Mouse (Mus musculus) neural tube, embryonic 11.5 days (tissue): ENCODE data around the gene Ctsa. TPM values are rescaled to one million over a fixed set of nuclear protein-coding genes. Genes with fewer than 3 reads are reported as not detected.
"Not testable (repeated sequence)": the region's sequence is repeated elsewhere in the genome, so short reads cannot be mapped to it uniquely, and the experiment has no call there.

ENCODE experiments used
- ATAC-seq: fragments of 200-750 bp; cut with Nextera tagmentation; 2 replicates; pipeline ENCODE4 v1.8.0; 2017; ENCODE audit warnings: moderate number of reproducible peaks, mild to moderate bottlenecking, moderate TSS enrichment, moderate library complexity; ENCODE audit not compliant: insufficient read depth, low FRiP score, low TSS enrichment
- DNase-seq: peaks from one replicate; pipeline ENCODE4 v3.0.0-alpha.2; 2015; ENCODE audit warnings: low spot score
- H3K27ac ChIP-seq: fragments of 300-500 bp; sonication (generic); 2 replicates; pipeline ENCODE4 v1.5.1; 2014; ENCODE audit warnings: low read depth, mild to moderate bottlenecking, low read length
- H3K27me3 ChIP-seq: fragments of 300-500 bp; sonication (generic); 2 replicates; pipeline ENCODE4 v1.6.1; 2014; ENCODE audit warnings: mild to moderate bottlenecking, low read length, mixed read lengths; ENCODE audit not compliant: control insufficient read depth, insufficient read depth
- H3K36me3 ChIP-seq: fragments of 300-500 bp; sonication (generic); 2 replicates; pipeline ENCODE4 v1.6.1; 2014; ENCODE audit warnings: mild to moderate bottlenecking, low read length, moderate library complexity, mixed read lengths; ENCODE audit not compliant: control insufficient read depth, insufficient read depth
- H3K4me1 ChIP-seq: fragments of 300-500 bp; sonication (generic); 2 replicates; pipeline ENCODE4 v1.6.1; 2014; ENCODE audit warnings: low read length, mixed read lengths; ENCODE audit not compliant: control insufficient read depth, insufficient read depth
- H3K4me2 ChIP-seq: fragments of 300-500 bp; sonication (generic); 2 replicates; pipeline ENCODE4 v1.6.1; 2014; ENCODE audit warnings: low read depth, mild to moderate bottlenecking, moderate library complexity
- H3K4me3 ChIP-seq: fragments of 300-500 bp; sonication (generic); 2 replicates; pipeline ENCODE4 v1.5.1; 2014; ENCODE audit warnings: low read depth, low read length
- H3K9ac ChIP-seq: fragments of 300-500 bp; sonication (generic); 2 replicates; pipeline ENCODE4 v1.6.1; 2014; ENCODE audit warnings: mild to moderate bottlenecking, low read length
- H3K9me3 ChIP-seq: fragments of 300-500 bp; sonication (generic); 2 replicates; pipeline ENCODE4 v1.6.1; 2016; ENCODE audit warnings: low read length; ENCODE audit not compliant: control insufficient read depth
- WGBS: fragments of 180-500 bp; shearing (Covaris S2); extraction: QIAGEN DNeasy Blood & Tissue Kit; methylation state at CpG from one replicate; pipeline ENCODE4 v1.1.7; 2014; 5-methylcytosine and 5-hydroxymethylcytosine counted together
- polyA plus RNA-seq: library from polyadenylated mRNA; unstranded; fragments of >200 nt; fragmentation: Nextera tagmentation; extraction: Ambion mirVana; gene quantifications from 2 replicates; pipeline ENCODE4 v1.2.1, GENCODE M21; 2014

Gene Ctsa
- polyA plus RNA-seq, 1 experiment from 2014 or later = 88.6 TPM

GRCm38 (mm10) chr2:164850061-164850460 is 17.4 kb downstream of the Ctsa start:
- DNase-seq (no peak), ATAC-seq (no peak)
- Histone ChIP-seq H3K4me1 (no peaks in the 10 kb centered on the region), H3K36me3 (no peaks in the 10 kb centered on the region; the same call in 1 of the 2 replicates), H3K27ac (no peak overlapping the region), H3K4me3 (no peak overlapping the region), H3K9ac (no peak overlapping the region), H3K4me2 (no peak overlapping the region), H3K27me3 (no peaks in the 10 kb centered on the region), H3K9me3 (no peaks in the 10 kb centered on the region)
- 94% methylated on average over 8 of the region's 8 CpGs for WGBS

GRCm38 (mm10) chr2:164855572-164855971 is 22.9 kb downstream of the Ctsa start:
- H3K4me2 ChIP-seq, ATAC-seq, H3K4me3 ChIP-seq, H3K9me3 ChIP-seq, DNase-seq, H3K9ac ChIP-seq, H3K27ac ChIP-seq, H3K36me3 ChIP-seq, H3K27me3 ChIP-seq: not testable (repeated sequence)
- H3K4me1 ChIP-seq = peaks cover 12% of the 10 kb centered on the region
- 81% methylated on average over 5 of the region's 5 CpGs for WGBS

GRCm38 (mm10) chr2:164856309-164857100 is 23.8 kb downstream of the Ctsa start:
- Histone ChIP-seq H3K27me3 (peaks cover 8% of the 10 kb centered on the region), H3K4me1 (peaks cover 12% of the 10 kb centered on the region)

GRCm38 (mm10) chr2:164857101-164857821 is 24.6 kb downstream of the Ctsa start, which contains the start of gene Pltp:
Gene Pltp (minus strand): TSS chr2:164857711.
- Histone ChIP-seq H3K4me1 (peaks cover 12% of the 10 kb centered on the region), H3K36me3 (no peaks in the 10 kb centered on the region), H3K9ac (peak within 1 kb of the TSS; percentile 49), H3K4me3 (peak within 1 kb of the TSS; percentile 48), H3K27me3 (peaks cover 8% of the 10 kb centered on the region), H3K27ac (peak within 1 kb of the TSS; percentile 39; the same call in 1 of the 2 replicates), H3K9me3 (no peaks in the 10 kb centered on the region), H3K4me2 (peak within 1 kb of the TSS; percentile 97)
- DNase-seq (peak; percentile 82), ATAC-seq (peak; percentile 87)
- under 1% methylated on average over 45 of the region's 47 CpGs for WGBS

More at GRCm38 (mm10) chr2:164856309-164857100, 23.8 kb downstream of the Ctsa start:
- H3K36me3 ChIP-seq = no peaks in the 10 kb centered on the region
- WGBS = under 1% methylated on average over 42 of the region's 42 CpGs
- ATAC-seq (peak; percentile 51; the same call in 1 of the 2 replicates), DNase-seq (no peak)
- H3K4me2 ChIP-seq = peak overlapping the region; percentile 97
- no peaks in the 10 kb centered on the region for H3K9me3 ChIP-seq
- H3K27ac ChIP-seq = no peak overlapping the region
- H3K4me3 ChIP-seq = peak overlapping the region; percentile 48
- peak overlapping the region; percentile 32 for H3K9ac ChIP-seq

GRCm38 (mm10) chr2:164857842-164858553 is 25.3 kb downstream of the Ctsa start:
- DNase-seq (no peak), ATAC-seq (peak; percentile 46)
- H3K4me3 ChIP-seq = peak overlapping the region; percentile 48
- H3K27me3 ChIP-seq = peaks cover 8% of the 10 kb centered on the region
- no peaks in the 10 kb centered on the region for H3K36me3 ChIP-seq
- H3K4me1 ChIP-seq = peaks cover 12% of the 10 kb centered on the region
- no peaks in the 10 kb centered on the region for H3K9me3 ChIP-seq
- H3K9ac ChIP-seq = peak overlapping the region; percentile 49
- H3K27ac ChIP-seq = peak overlapping the region; percentile 39; the same call in 1 of the 2 replicates
- H3K4me2 ChIP-seq = peak overlapping the region; percentile 97
- WGBS = 2% methylated on average over 19 of the region's 19 CpGs

- no peak overlapping the region for H3K27ac ChIP-seq
- no peaks in the 10 kb centered on the region for H3K9me3 ChIP-seq
- DNase-seq (no peak), ATAC-seq (no peak)
- H3K4me2 ChIP-seq = no peak overlapping the region
- no peaks in the 10 kb centered on the region for H3K36me3 ChIP-seq
- peaks cover 12% of the 10 kb centered on the region for H3K4me1 ChIP-seq
- H3K4me3 ChIP-seq = no peak overlapping the region
- no peak overlapping the region for H3K9ac ChIP-seq
- WGBS = 39% methylated on average over 2 of the region's 2 CpGs
- peaks cover 8% of the 10 kb centered on the region for H3K27me3 ChIP-seq
These were observed 26.5 kb downstream of the Ctsa start for GRCm38 (mm10) chr2:164859155-164859554.

- Histone ChIP-seq H3K4me3 (no peak overlapping the region), H3K4me2 (no peak overlapping the region), H3K9me3 (no peaks in the 10 kb centered on the region), H3K36me3 (no peaks in the 10 kb centered on the region), H3K27me3 (peaks cover 8% of the 10 kb centered on the region), H3K9ac (no peak overlapping the region), H3K27ac (no peak overlapping the region), H3K4me1 (peaks cover 12% of the 10 kb centered on the region)
- ATAC-seq (no peak), DNase-seq (no peak)
- WGBS = 47% methylated on average over 9 of the region's 9 CpGs
These were observed 27.2 kb downstream of the Ctsa start for GRCm38 (mm10) chr2:164859640-164860432.

- H3K27me3 ChIP-seq = peaks cover 8% of the 10 kb centered on the region
- H3K4me2 ChIP-seq = no peak overlapping the region
- H3K4me1 ChIP-seq = peaks cover 12% of the 10 kb centered on the region
- WGBS = 82% methylated on average over 4 of the region's 4 CpGs
- no peak overlapping the region for H3K4me3 ChIP-seq
- H3K27ac ChIP-seq = no peak overlapping the region
- no peaks in the 10 kb centered on the region for H3K9me3 ChIP-seq
- DNase-seq (no peak), ATAC-seq (no peak)
- no peak overlapping the region for H3K9ac ChIP-seq
- no peaks in the 10 kb centered on the region for H3K36me3 ChIP-seq
These were observed 28.4 kb downstream of the Ctsa start for GRCm38 (mm10) chr2:164861094-164861493.
